Mouse (Mus musculus) forebrain, embryonic 16.5 days (tissue): ENCODE results near the gene Banf1. TPM values are rescaled to one million over a fixed set of nuclear protein-coding genes. Genes with fewer than 3 reads are reported as not detected.
A peak's percentile ranks its signal among the peaks of the same experiment; 100 is the strongest.

Source experiments
- ATAC-seq: fragments of 200-750 bp; cut with Nextera tagmentation; 2 replicates; pipeline ENCODE4 v1.8.0; 2017; ENCODE audit warnings: mild to moderate bottlenecking, moderate library complexity
- H3K27ac ChIP-seq: fragments of 300-500 bp; sonication (generic); 2 replicates; pipeline ENCODE4 v1.5.1; 2014; ENCODE audit warnings: low read length, control low read depth
- H3K27me3 ChIP-seq: fragments of 300-500 bp; sonication (generic); replicated peaks from 2 replicates; pipeline ENCODE4 v1.6.1; 2014; ENCODE audit warnings: low read length; ENCODE audit not compliant: control insufficient read depth, insufficient read depth
- H3K36me3 ChIP-seq: fragments of 300-500 bp; sonication (generic); 2 replicates; pipeline ENCODE4 v1.6.1; 2014; ENCODE audit not compliant: control insufficient read depth, insufficient read depth
- H3K4me1 ChIP-seq: fragments of 300-500 bp; sonication (generic); replicated peaks from 2 replicates; pipeline ENCODE4 v1.6.1; 2014; ENCODE audit warnings: low read length; ENCODE audit not compliant: control insufficient read depth, insufficient read depth
- H3K4me2 ChIP-seq: fragments of 300-500 bp; sonication (generic); 2 replicates; pipeline ENCODE4 v1.6.1; 2014; ENCODE audit warnings: mild to moderate bottlenecking, low read length, control low read depth
- H3K4me3 ChIP-seq: fragments of 300-500 bp; sonication (generic); replicated peaks from 2 replicates; pipeline ENCODE4 v1.5.1; 2014; ENCODE audit warnings: mild to moderate bottlenecking, low read length, control low read depth
- H3K9ac ChIP-seq: fragments of 300-500 bp; sonication (generic); replicated peaks from 2 replicates; pipeline ENCODE4 v1.6.1; 2014; ENCODE audit warnings: low read depth, low read length, control low read depth
- H3K9me3 ChIP-seq: fragments of 300-500 bp; sonication (generic); 2 replicates; pipeline ENCODE4 v1.6.1; 2016; ENCODE audit warnings: low read length; ENCODE audit not compliant: control insufficient read depth
- WGBS: fragments of 180-500 bp; shearing (Covaris S2); extraction: QIAGEN DNeasy Blood & Tissue Kit; methylation state at CpG from one replicate; pipeline ENCODE4 v1.1.7; 2014; 5-methylcytosine and 5-hydroxymethylcytosine counted together
- polyA plus RNA-seq: library from polyadenylated mRNA; unstranded; fragments of >200 nt; fragmentation: Nextera tagmentation; extraction: Ambion mirVana; gene quantifications from 2 replicates; pipeline ENCODE4 v1.2.1, GENCODE M21; 2015

Gene Banf1
- polyA plus RNA-seq, 1 experiment from 2014 or later: 378 TPM

GRCm38 (mm10) chr19:5388011-5388441, 21.1 kb upstream of the Banf1 start:
- H3K9me3 ChIP-seq: no peaks in the 10 kb centered on the region
- peak overlapping the region; percentile 83 for H3K4me3 ChIP-seq
- H3K27me3 ChIP-seq: no peaks in the 10 kb centered on the region
- WGBS: under 1% methylated on average over 36 of the region's 43 CpGs
- peak overlapping the region; percentile 79 for H3K9ac ChIP-seq
- H3K4me2 ChIP-seq: peak overlapping the region; percentile 61
- H3K4me1 ChIP-seq: peaks cover 32% of the 10 kb centered on the region
- H3K36me3 ChIP-seq: peaks cover 12% of the 10 kb centered on the region
- peak; percentile 24; the same call in 1 of the 2 replicates for ATAC-seq
- H3K27ac ChIP-seq: peak overlapping the region; percentile 75

- peaks cover 40% of the 10 kb centered on the region for H3K36me3 ChIP-seq
- ATAC-seq: no peak
- H3K4me2 ChIP-seq: no peak overlapping the region
- peaks cover 23% of the 10 kb centered on the region for H3K4me1 ChIP-seq
- 92% methylated on average over 7 of the region's 8 CpGs for WGBS
- no peaks in the 10 kb centered on the region for H3K9me3 ChIP-seq
- H3K27me3 ChIP-seq: no peaks in the 10 kb centered on the region
- H3K27ac ChIP-seq: no peak overlapping the region
- no peak overlapping the region for H3K9ac ChIP-seq
- no peak overlapping the region for H3K4me3 ChIP-seq
Observed at GRCm38 (mm10) chr19:5384715-5385114, 17.7 kb upstream of the Banf1 start.

DNA sequence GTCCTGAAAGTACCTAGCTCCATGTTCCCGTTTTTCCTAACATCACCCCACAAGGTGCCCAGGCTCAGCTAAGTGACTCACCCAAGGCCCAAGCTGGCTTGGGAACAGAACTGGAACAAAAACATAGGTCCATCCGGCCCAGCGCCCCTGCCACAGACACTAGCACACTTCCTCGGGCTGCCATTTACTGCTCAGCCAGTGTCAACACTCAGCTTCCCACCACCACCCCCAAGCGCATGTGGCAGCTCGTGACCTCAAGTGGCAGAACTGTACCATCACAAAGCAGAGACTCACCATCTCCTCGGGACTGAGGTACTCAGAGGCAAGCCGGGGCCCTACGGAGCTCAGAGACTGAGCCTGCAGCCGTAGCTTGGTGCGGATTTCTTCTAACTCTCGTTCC, 16.4 kb upstream of the Banf1 start:
- no peaks in the 10 kb centered on the region for H3K9me3 ChIP-seq
- WGBS: 94% methylated on average over 12 of the region's 12 CpGs
- H3K4me2 ChIP-seq: no peak overlapping the region
- peaks cover 53% of the 10 kb centered on the region for H3K36me3 ChIP-seq
- H3K27me3 ChIP-seq: no peaks in the 10 kb centered on the region
- ATAC-seq: no peak
- peaks cover 16% of the 10 kb centered on the region for H3K4me1 ChIP-seq
- H3K27ac ChIP-seq: no peak overlapping the region
- no peak overlapping the region for H3K9ac ChIP-seq
- no peak overlapping the region for H3K4me3 ChIP-seq

- Histone ChIP-seq H3K27me3 (no peaks in the 10 kb centered on the region), H3K4me1 (no peaks in the 10 kb centered on the region), H3K4me2 (no peak overlapping the region), H3K36me3 (peaks cover 47% of the 10 kb centered on the region), H3K9ac (no peak overlapping the region), H3K4me3 (no peak overlapping the region), H3K9me3 (no peaks in the 10 kb centered on the region), H3K27ac (no peak overlapping the region)
- ATAC-seq: no peak
- WGBS: 92% methylated on average over 1 of the region's 1 CpGs
Observed at GRCm38 (mm10) chr19:5377446-5377845, 10.5 kb upstream of the Banf1 start.

GRCm38 (mm10) chr19:5374748-5375147, 7.8 kb upstream of the Banf1 start:
- H3K36me3 ChIP-seq: peaks cover 44% of the 10 kb centered on the region
- H3K9ac ChIP-seq: no peak overlapping the region
- no peak overlapping the region for H3K27ac ChIP-seq
- H3K4me3 ChIP-seq: no peak overlapping the region
- no peaks in the 10 kb centered on the region for H3K27me3 ChIP-seq
- whole genome bisulfite sequencing: 85% methylated on average over 4 of the region's 4 CpGs
- no peaks in the 10 kb centered on the region for H3K9me3 ChIP-seq
- ATAC-seq: no peak
- no peak overlapping the region for H3K4me2 ChIP-seq
- H3K4me1 ChIP-seq: no peaks in the 10 kb centered on the region

GRCm38 (mm10) chr19:5374177-5374576, 7.2 kb upstream of the Banf1 start:
- 86% methylated on average over 4 of the region's 4 CpGs for WGBS
- Histone ChIP-seq H3K9ac (no peak overlapping the region), H3K36me3 (peaks cover 43% of the 10 kb centered on the region), H3K9me3 (no peaks in the 10 kb centered on the region), H3K4me2 (no peak overlapping the region), H3K27me3 (no peaks in the 10 kb centered on the region), H3K4me1 (no peaks in the 10 kb centered on the region), H3K27ac (no peak overlapping the region), H3K4me3 (no peak overlapping the region)
- no peak for ATAC-seq

- no peaks in the 10 kb centered on the region for H3K9me3 ChIP-seq
- H3K27ac ChIP-seq: no peak overlapping the region
- H3K4me2 ChIP-seq: no peak overlapping the region
- H3K27me3 ChIP-seq: no peaks in the 10 kb centered on the region
- no peak for ATAC-seq
- peaks cover 36% of the 10 kb centered on the region for H3K36me3 ChIP-seq
- WGBS: 91% methylated on average over 7 of the region's 7 CpGs
- peaks cover 10% of the 10 kb centered on the region for H3K4me1 ChIP-seq
- H3K4me3 ChIP-seq: no peak overlapping the region
- H3K9ac ChIP-seq: no peak overlapping the region
Observed at GRCm38 (mm10) chr19:5372724-5373123, 5.8 kb upstream of the Banf1 start.

DNA sequence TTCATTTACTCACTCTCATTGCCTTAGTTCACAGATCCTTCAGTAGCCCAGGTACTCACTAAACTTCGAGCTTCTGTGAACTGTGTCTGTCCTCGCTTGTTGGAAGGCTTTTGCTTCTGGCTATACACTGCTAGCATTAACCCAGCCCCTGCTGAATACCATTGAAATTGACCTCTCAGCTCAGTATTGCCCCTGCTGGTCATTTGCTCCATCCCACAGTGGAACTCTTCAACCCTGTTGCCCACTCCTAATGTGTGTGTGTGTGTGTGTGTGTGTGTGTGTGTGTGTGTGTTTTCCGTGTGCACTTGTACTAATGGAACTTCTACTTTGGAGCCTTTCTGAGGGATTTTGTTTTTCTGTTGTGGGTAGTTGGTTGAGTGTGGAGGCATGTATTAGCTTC, 4.0 kb upstream of the Banf1 start:
- no peak for ATAC-seq
- H3K4me3 ChIP-seq: no peak overlapping the region
- no peak overlapping the region for H3K27ac ChIP-seq
- H3K9me3 ChIP-seq: no peaks in the 10 kb centered on the region
- no peak overlapping the region for H3K4me2 ChIP-seq
- H3K36me3 ChIP-seq: peaks cover 33% of the 10 kb centered on the region
- WGBS: 86% methylated on average over 3 of the region's 3 CpGs
- H3K9ac ChIP-seq: no peak overlapping the region
- peaks cover 15% of the 10 kb centered on the region for H3K4me1 ChIP-seq
- no peaks in the 10 kb centered on the region for H3K27me3 ChIP-seq

GRCm38 (mm10) chr19:5367455-5367854, 487 bp upstream of the Banf1 start:
- Histone ChIP-seq H3K4me3 (peak overlapping the region; percentile 92), H3K9me3 (no peaks in the 10 kb centered on the region), H3K9ac (peak overlapping the region; percentile 76), H3K4me1 (peaks cover 22% of the 10 kb centered on the region), H3K27ac (no peak overlapping the region), H3K27me3 (no peaks in the 10 kb centered on the region), H3K36me3 (peaks cover 30% of the 10 kb centered on the region), H3K4me2 (peak overlapping the region; percentile 88)
- WGBS: 11% methylated on average over 11 of the region's 11 CpGs
- ATAC-seq: no peak
